Mouse (Mus musculus) mesoderm, embryonic 11.5 days (tissue): ENCODE results near the gene Pnpla1.

Experiments used
- DNase-seq: peaks from one replicate; pipeline ENCODE4 v3.0.0-alpha.2; 2012; ENCODE audit warnings: low read depth, low spot score

Pnpla1 gene

GRCm38 (mm10) chr17:28922096-28922495 lies 63.9 kb downstream of the Pnpla1 start:
- DNase-seq, result no peak

- no peak for DNase-seq
Observed at GRCm38 (mm10) chr17:28924957-28925595, 66.9 kb downstream of the Pnpla1 start.

GRCm38 (mm10) chr17:28926380-28926779 lies 68.2 kb downstream of the Pnpla1 start:
- DNase-seq, result peak; percentile 86

GRCm38 (mm10) chr17:28926866-28927635 lies 68.8 kb downstream of the Pnpla1 start:
- DNase-seq, result peak; percentile 76

GRCm38 (mm10) chr17:28928004-28928403 lies 69.8 kb downstream of the Pnpla1 start:
- DNase-seq, result no peak

- DNase-seq, result no peak
Observed at GRCm38 (mm10) chr17:28929369-28929768, 71.2 kb downstream of the Pnpla1 start.

GRCm38 (mm10) chr17:28930392-28931074 lies 72.3 kb downstream of the Pnpla1 start:
- DNase-seq, result peak; percentile 75

GRCm38 (mm10) chr17:28931436-28932211 lies 73.4 kb downstream of the Pnpla1 start:
- DNase-seq, result no peak

GRCm38 (mm10) chr17:28932274-28932673 lies 74.1 kb downstream of the Pnpla1 start:
- DNase-seq, result no peak

GRCm38 (mm10) chr17:28934120-28934916 lies 76.1 kb downstream of the Pnpla1 start:
- no peak for DNase-seq

GRCm38 (mm10) chr17:28936133-28936532 lies 77.9 kb downstream of the Pnpla1 start:
- DNase-seq, result no peak

- no peak for DNase-seq
Observed at GRCm38 (mm10) chr17:28936622-28937345, 78.6 kb downstream of the Pnpla1 start.
